20 mouse cellular contexts compared by ENCODE assay signal in genomic region chr6:99004255-99004997, GRCm38 (mm10).
A peak's percentile ranks its signal among the peaks of the same experiment; 100 is the strongest.
DNase-seq lines count a peak whose midpoint lies in the region; ATAC-seq lines count a peak whose summit lies in the region.
"Had no signal": no experiment of that assay in that cellular context is flagged by ENCODE, and none has a peak within 500 bp of the region (broad histone marks: within the 10 kb centered on the region; RNA-seq: fewer than 3 reads in every experiment).

No protein-coding gene starts in this region.

- DNase-seq in forebrain, embryonic 14.5 days (ENCODE audit: low spot score) = peak; percentile 46
- DNase-seq in forebrain, embryonic 10.5 days (ENCODE audit: extremely low spot score, low spot score) = no peak
- DNase-seq in 416B (ENCODE audit: low read depth) = peak; percentile 53
- DNase-seq in right cerebral cortex, postnatal 10 days (ENCODE audit: low spot score in 2 of 2) = no peak
- DNase-seq: adrenal gland, adult 2 months; adrenal gland, postnatal 25 days; cerebellum, adult 2 months; cerebellum, postnatal 10 days; embryo, embryonic 11 days; gastrocnemius, postnatal 10 days; heart, adult 2 months; kidney, adult 11 months had no signal

- H3K4me1 ChIP-seq in forebrain, embryonic 14.5 days (ENCODE audit: control insufficient read depth, insufficient read depth, low read length) = peaks cover 17% of the 10 kb centered on the region
- H3K4me1 ChIP-seq in forebrain, embryonic 10.5 days = peaks cover 46% of the 10 kb centered on the region
- H3K4me1 ChIP-seq in hindbrain, embryonic 13.5 days (replicated peaks) = peaks cover 42% of the 10 kb centered on the region
- H3K4me1 ChIP-seq in hindbrain, embryonic 16.5 days (ENCODE audit: control insufficient read depth, insufficient read depth, low read depth, low read length) = peaks cover 4% of the 10 kb centered on the region
- H3K4me1 ChIP-seq: embryonic facial prominence, embryonic 15.5 days had no signal

- no peak; the same call in 1 of the 2 replicates for ATAC-seq in forebrain, embryonic 14.5 days
- no peak for ATAC-seq in hindbrain, embryonic 13.5 days (ENCODE audit: low FRiP score)
- no peak for ATAC-seq in hindbrain, embryonic 16.5 days
- peak; percentile 55; the same call in 1 of the 2 replicates for ATAC-seq in common myeloid progenitor, adult 5-6 weeks (replicated peaks; ENCODE audit: low read depth, poor library complexity, severe bottlenecking)
- ATAC-seq: forebrain, embryonic 13.5 days had no signal

- 18% methylated on average over 12 of the region's 12 CpGs for WGBS in forebrain, embryonic 14.5 days
- WGBS in forebrain, embryonic 10.5 days = 70% methylated on average over 12 of the region's 12 CpGs
- WGBS in hindbrain, embryonic 13.5 days = 40% methylated on average over 12 of the region's 12 CpGs
- WGBS in hindbrain, embryonic 16.5 days = 45% methylated on average over 12 of the region's 12 CpGs

- no peak overlapping the region for H3K9ac ChIP-seq in forebrain, embryonic 14.5 days (ENCODE audit: low read length)
- no peak overlapping the region for H3K9ac ChIP-seq in hindbrain, embryonic 13.5 days
- H3K9ac ChIP-seq in hindbrain, embryonic 16.5 days (ENCODE audit: low read depth, low read length) = no peak overlapping the region
- H3K9ac ChIP-seq: embryonic facial prominence, embryonic 15.5 days; forebrain, embryonic 13.5 days; hindbrain, embryonic 15.5 days had no signal

- no peak overlapping the region for H3K27ac ChIP-seq in forebrain, embryonic 14.5 days (ENCODE audit: low read depth, low read length)
- H3K27ac ChIP-seq in forebrain, embryonic 10.5 days = no peak overlapping the region
- H3K27ac ChIP-seq in hindbrain, embryonic 13.5 days = 0 out of 2 replicates have a peak overlapping the region, but pooled peaks have one; percentile 30
- no peak overlapping the region for H3K27ac ChIP-seq in hindbrain, embryonic 16.5 days (ENCODE audit: low read depth, low read length)
- H3K27ac ChIP-seq: embryonic facial prominence, embryonic 15.5 days; forebrain, embryonic 13.5 days; heart, adult 2 months; hindbrain, embryonic 15.5 days had no signal

- H3K4me2 ChIP-seq in forebrain, embryonic 14.5 days (ENCODE audit: low read length) = no peak overlapping the region
- no peak overlapping the region for H3K4me2 ChIP-seq in hindbrain, embryonic 13.5 days
- H3K4me2 ChIP-seq in hindbrain, embryonic 16.5 days (ENCODE audit: low read length) = no peak overlapping the region
- H3K4me2 ChIP-seq: embryonic facial prominence, embryonic 15.5 days; forebrain, embryonic 13.5 days; heart, embryonic 11.5 days; hindbrain, embryonic 15.5 days had no signal

- no peak overlapping the region for H3K4me3 ChIP-seq in forebrain, embryonic 14.5 days (ENCODE audit: low read depth, low read length)
- H3K4me3 ChIP-seq in forebrain, embryonic 10.5 days = no peak overlapping the region
- no peak overlapping the region for H3K4me3 ChIP-seq in hindbrain, embryonic 13.5 days
- H3K4me3 ChIP-seq in hindbrain, embryonic 16.5 days (ENCODE audit: low read length) = no peak overlapping the region
- H3K4me3 ChIP-seq: embryonic facial prominence, embryonic 15.5 days; erythroblast, embryonic 14.5 days; forebrain, embryonic 13.5 days; heart, adult 2 months; hindbrain, embryonic 15.5 days had no signal

- H3K27me3 ChIP-seq in forebrain, embryonic 14.5 days (replicated peaks; ENCODE audit: control insufficient read depth, insufficient read depth, low read length) = no peaks in the 10 kb centered on the region
- H3K27me3 ChIP-seq in forebrain, embryonic 10.5 days (ENCODE audit: poor library complexity, severe bottlenecking) = peaks cover 33% of the 10 kb centered on the region
- peaks cover 17% of the 10 kb centered on the region; the same call in 1 of the 2 replicates for H3K27me3 ChIP-seq in hindbrain, embryonic 13.5 days
- H3K27me3 ChIP-seq in hindbrain, embryonic 16.5 days (replicated peaks; ENCODE audit: control insufficient read depth, insufficient read depth, low read length) = peaks cover 3% of the 10 kb centered on the region; the same call in 1 of the 2 replicates
- H3K27me3 ChIP-seq: embryonic facial prominence, embryonic 15.5 days had no signal

- H3K36me3 ChIP-seq in forebrain, embryonic 14.5 days (ENCODE audit: control insufficient read depth, insufficient read depth, low read length) = peaks cover 23% of the 10 kb centered on the region; the same call in 1 of the 2 replicates
- H3K36me3 ChIP-seq in forebrain, embryonic 10.5 days (replicated peaks) = peaks cover 72% of the 10 kb centered on the region
- peaks cover 17% of the 10 kb centered on the region; the same call in 1 of the 2 replicates for H3K36me3 ChIP-seq in hindbrain, embryonic 13.5 days
- H3K36me3 ChIP-seq in hindbrain, embryonic 16.5 days (ENCODE audit: control insufficient read depth, insufficient read depth, low read length) = peaks cover 2% of the 10 kb centered on the region; the same call in 1 of the 2 replicates

- 0 out of 2 replicates have a peak, but pooled peaks cover 3% of the 10 kb centered on the region for H3K9me3 ChIP-seq in forebrain, embryonic 14.5 days (replicated peaks; ENCODE audit: control insufficient read depth, low read length)
- peaks cover 8% of the 10 kb centered on the region for H3K9me3 ChIP-seq in forebrain, embryonic 10.5 days
- H3K9me3 ChIP-seq in hindbrain, embryonic 13.5 days = no peaks in the 10 kb centered on the region
- peaks cover 4% of the 10 kb centered on the region for H3K9me3 ChIP-seq in hindbrain, embryonic 16.5 days (ENCODE audit: control insufficient read depth, low read length)
- H3K9me3 ChIP-seq: embryonic facial prominence, embryonic 15.5 days; hindbrain, embryonic 15.5 days had no signal

Comparison
In these comparisons a context has a peak if more than half of its experiments do, and no peak if none do; other contexts are left out.
1. DNase-seq: peak in forebrain, embryonic 14.5 days (single experiment) and 416B (single experiment); none in forebrain, embryonic 10.5 days (single experiment) and right cerebral cortex, postnatal 10 days (0 of 2).